Mouse (Mus musculus) liver, postnatal 0 days (tissue): ENCODE results near the gene Panx2. TPM values are rescaled to one million over a fixed set of nuclear protein-coding genes. Genes with fewer than 3 reads are reported as not detected.

Source experiments
- ATAC-seq: fragments of 200-750 bp; cut with Nextera tagmentation; 2 replicates; pipeline ENCODE4 v1.8.0; 2017; ENCODE audit warnings: mild to moderate bottlenecking, moderate library complexity
- DNase-seq: peaks from one replicate; pipeline ENCODE4 v3.0.0-alpha.2; 2016
- H3K27ac ChIP-seq: fragments of 300-500 bp; sonication (generic); 2 replicates; pipeline ENCODE4 v1.5.1; 2014; ENCODE audit warnings: antibody characterized with exemption, moderate library complexity, mild to moderate bottlenecking, low read depth
- H3K27me3 ChIP-seq: fragments of 300-500 bp; sonication (generic); 2 replicates; pipeline ENCODE4 v1.6.1; 2014; ENCODE audit warnings: low read length, control low read depth, mixed read lengths; ENCODE audit not compliant: insufficient read depth
- H3K36me3 ChIP-seq: fragments of 300-500 bp; sonication (generic); replicated peaks from 2 replicates; pipeline ENCODE4 v1.6.1; 2014; ENCODE audit warnings: mild to moderate bottlenecking, control low read depth, low read length, moderate library complexity, mixed read lengths; ENCODE audit not compliant: insufficient read depth
- H3K4me1 ChIP-seq: fragments of 300-500 bp; sonication (generic); 2 replicates; pipeline ENCODE4 v1.6.1; 2014; ENCODE audit warnings: antibody characterized with exemption, mild to moderate bottlenecking, control low read depth; ENCODE audit not compliant: insufficient read depth
- H3K4me2 ChIP-seq: fragments of 300-500 bp; sonication (generic); 2 replicates; pipeline ENCODE4 v1.6.1; 2014; ENCODE audit warnings: low read depth, mild to moderate bottlenecking, low read length, moderate library complexity, mixed read lengths
- H3K4me3 ChIP-seq: fragments of 300-500 bp; sonication (generic); 2 replicates; pipeline ENCODE4 v1.5.1; 2014; ENCODE audit warnings: low read depth, low read length
- H3K9ac ChIP-seq: fragments of 300-500 bp; sonication (generic); replicated peaks from 2 replicates; pipeline ENCODE4 v1.6.1; 2014; ENCODE audit warnings: mild to moderate bottlenecking, moderate library complexity
- H3K9me3 ChIP-seq: fragments of 300-500 bp; sonication (generic); 2 replicates; pipeline ENCODE4 v1.6.1; 2016; ENCODE audit warnings: mild to moderate bottlenecking, control low read depth, low read length, mixed read lengths
- CTCF ChIP-seq: sonication (generic); IDR thresholded peaks from 2 replicates; pipeline ENCODE4 v1.5.1; 2016; ENCODE audit warnings: antibody characterized with exemption, low read depth
- EP300 ChIP-seq: IDR thresholded peaks from 2 replicates; pipeline ENCODE4 v1.6.1; 2016; ENCODE audit warnings: antibody characterized with exemption, low read depth, mild to moderate bottlenecking
- WGBS: fragments of 180-500 bp; shearing (Covaris S2); extraction: QIAGEN DNeasy Blood & Tissue Kit; methylation state at CpG from one replicate; pipeline ENCODE4 v1.1.7; 2014; ENCODE audit not compliant: insufficient replicate concordance; 5-methylcytosine and 5-hydroxymethylcytosine counted together
- polyA plus RNA-seq: library from polyadenylated mRNA; unstranded; fragments of >200 nt; fragmentation: Nextera tagmentation; extraction: Ambion mirVana; gene quantifications from 2 replicates; pipeline ENCODE4 v1.2.1, GENCODE M21; 2015

Gene Panx2
- polyA plus RNA-seq, 1 experiment from 2014 or later: not detected

DNA sequence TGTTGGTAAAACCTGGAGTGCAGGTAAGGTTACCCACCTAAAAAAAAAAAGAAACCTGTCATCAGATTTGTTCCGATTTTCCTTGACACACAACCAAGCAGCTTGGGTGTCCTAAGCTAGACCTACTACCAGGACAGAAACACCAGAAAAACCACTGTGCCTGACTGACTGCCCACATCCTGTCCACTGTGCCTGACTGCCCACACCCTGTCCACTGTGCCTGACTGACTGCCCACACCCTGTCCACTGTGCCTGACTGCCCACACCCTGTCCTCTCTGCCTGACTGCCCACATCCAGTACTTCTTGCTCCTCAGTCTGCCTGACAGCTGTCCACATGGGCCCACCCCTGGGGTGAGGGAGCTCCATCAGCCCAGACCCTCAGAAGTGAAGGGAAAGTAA, 47.4 kb downstream of the Panx2 start:
- DNase-seq (no peak), ATAC-seq (no peak)
- Histone ChIP-seq H3K27ac (no peak overlapping the region), H3K9me3 (no peaks in the 10 kb centered on the region), H3K36me3 (peaks cover 85% of the 10 kb centered on the region), H3K4me2 (no peak overlapping the region), H3K9ac (no peak overlapping the region), H3K4me3 (no peak overlapping the region), H3K27me3 (no peaks in the 10 kb centered on the region), H3K4me1 (no peaks in the 10 kb centered on the region)
- 91% methylated on average over 1 of the region's 1 CpGs for WGBS
- no peak for TF ChIP-seq CTCF
- no peak for TF ChIP-seq EP300

- Histone ChIP-seq H3K9me3 (no peaks in the 10 kb centered on the region), H3K27ac (no peak overlapping the region), H3K4me3 (no peak overlapping the region), H3K9ac (no peak overlapping the region), H3K27me3 (no peaks in the 10 kb centered on the region), H3K36me3 (peaks cover 70% of the 10 kb centered on the region), H3K4me2 (no peak overlapping the region), H3K4me1 (no peaks in the 10 kb centered on the region)
- no peak for TF ChIP-seq EP300
- no peak for DNase-seq
- 86% methylated on average over 9 of the region's 9 CpGs for WGBS
- ATAC-seq: no peak
Observed at GRCm38 (mm10) chr15:89110147-89110546, 50.6 kb downstream of the Panx2 start.

DNA sequence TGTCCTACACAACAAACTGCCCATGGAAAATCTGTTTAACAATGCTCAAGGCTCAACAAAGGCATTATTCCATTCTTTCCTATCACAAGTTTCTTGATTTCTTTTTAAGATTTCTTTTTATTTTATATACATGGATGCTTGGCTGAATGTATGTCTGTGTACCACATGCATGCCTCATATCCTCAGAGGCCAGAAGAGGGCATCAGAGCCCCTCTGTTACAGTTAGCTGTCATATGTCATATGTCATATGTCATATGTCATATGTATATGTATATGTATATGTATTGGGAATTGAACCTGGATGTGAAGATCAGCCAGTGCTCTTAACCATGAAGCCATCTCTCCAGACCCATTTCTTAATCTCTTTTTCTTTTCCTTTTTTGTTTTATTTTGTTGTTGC, 58.5 kb downstream of the Panx2 start:
- no peak overlapping the region for H3K4me2 ChIP-seq
- H3K4me1 ChIP-seq: peaks cover 17% of the 10 kb centered on the region
- peaks cover 20% of the 10 kb centered on the region for H3K36me3 ChIP-seq
- ATAC-seq (no peak), DNase-seq (no peak)
- no peaks in the 10 kb centered on the region for H3K9me3 ChIP-seq
- no peak overlapping the region for H3K27ac ChIP-seq
- TF ChIP-seq CTCF: peak; percentile 58
- no peak for TF ChIP-seq EP300
- H3K9ac ChIP-seq: no peak overlapping the region
- no peaks in the 10 kb centered on the region for H3K27me3 ChIP-seq
- H3K4me3 ChIP-seq: no peak overlapping the region

GRCm38 (mm10) chr15:89122649-89123366, 63.3 kb downstream of the Panx2 start, which contains the start of gene Tubgcp6:
Gene Tubgcp6, minus strand, starts transcription at chr15:89123112.
- DNase-seq (peak; percentile 97), ATAC-seq (peak; percentile 95)
- peaks cover 2% of the 10 kb centered on the region; the same call in 1 of the 2 replicates for H3K36me3 ChIP-seq
- TF ChIP-seq CTCF: no peak
- TF ChIP-seq EP300: no peak
- peak within 1 kb of the TSS; percentile 90 for H3K9ac ChIP-seq
- H3K27ac ChIP-seq: peak within 1 kb of the TSS; percentile 77
- H3K4me2 ChIP-seq: peak within 1 kb of the TSS; percentile 95
- under 1% methylated on average over 47 of the region's 47 CpGs for WGBS
- H3K4me1 ChIP-seq: peaks cover 28% of the 10 kb centered on the region
- H3K4me3 ChIP-seq: peak within 1 kb of the TSS; percentile 95
- no peaks in the 10 kb centered on the region for H3K27me3 ChIP-seq
- no peaks in the 10 kb centered on the region for H3K9me3 ChIP-seq

Other genes starting within 250 kb of the Panx2 start
- gene Alg12, start 240.4 kb upstream of the Panx2 start, polyA plus RNA-seq: 3.6 and 3.7 TPM in 2 replicates
- 32.9 and 33.1 TPM in 2 replicates for gene Creld2, start 240.1 kb upstream of the Panx2 start, polyA plus RNA-seq
- gene Pim3, start 197.5 kb upstream of the Panx2 start, polyA plus RNA-seq: 18.4 and 34.2 TPM in 2 replicates
- not detected in 2 replicates for gene Ttll8, start 105.3 kb upstream of the Panx2 start, polyA plus RNA-seq
- gene Mlc1, start 80.7 kb upstream of the Panx2 start, polyA plus RNA-seq: not detected in 2 replicates
- not detected in 2 replicates for gene Mov10l1, start 76.8 kb upstream of the Panx2 start, polyA plus RNA-seq
- gene Trabd, start 15.4 kb downstream of the Panx2 start, polyA plus RNA-seq: 23.3 and 23.6 TPM in 2 replicates
- 14.3 and 14.7 TPM in 2 replicates for gene Selenoo, start 29.4 kb downstream of the Panx2 start, polyA plus RNA-seq
- gene Tubgcp6, start 63.4 kb downstream of the Panx2 start, polyA plus RNA-seq: 3.1 and 3.3 TPM in 2 replicates
- gene Hdac10, start 69.0 kb downstream of the Panx2 start, polyA plus RNA-seq: 4.9 and 6.3 TPM in 2 replicates
- gene Mapk12, start 81.0 kb downstream of the Panx2 start, polyA plus RNA-seq: 2.1 and 2.4 TPM in 2 replicates
- gene Mapk11, start 89.9 kb downstream of the Panx2 start, polyA plus RNA-seq: 0.66 and 0.81 TPM in 2 replicates
- gene Plxnb2, start 121.1 kb downstream of the Panx2 start, polyA plus RNA-seq: 27.2 and 29.7 TPM in 2 replicates
- 2.6 and 2.7 TPM in 2 replicates for gene Dennd6b, start 136.8 kb downstream of the Panx2 start, polyA plus RNA-seq
- 13.9 and 18.1 TPM in 2 replicates for gene Ppp6r2, start 151.8 kb downstream of the Panx2 start, polyA plus RNA-seq